Mouse (Mus musculus): Measurements from ENCODE around the gene Itgb8. TPM values are rescaled to one million over a fixed set of nuclear protein-coding genes. Genes with fewer than 3 reads are reported as not detected.
A peak's percentile ranks its signal among the peaks of the same experiment; 100 is the strongest.

Gene Itgb8
- total and polyA plus RNA-seq, 2 experiments from 2014 or later: 9.1 to 30.6 TPM

GRCm38 (mm10) chr12:119182215-119182924 is 56.2 kb downstream of the Itgb8 start:
- Histone ChIP-seq H3K4me3 (ENCODE audit: low read depth, low read length) (no peak overlapping the region), H3K27me3 (ENCODE audit: insufficient read depth, low read length) (no peaks in the 10 kb centered on the region), H3K9me3 (ENCODE audit: low read length) (no peaks in the 10 kb centered on the region), H3K27ac (ENCODE audit: low read depth, low read length) (no peak overlapping the region), H3K4me1 (ENCODE audit: insufficient read depth, low read length) (no peaks in the 10 kb centered on the region), H3K9ac (replicated peaks; ENCODE audit: low read length, poor library complexity, severe bottlenecking) (no peak overlapping the region), H3K36me3 (ENCODE audit: insufficient read depth, low read length) (no peaks in the 10 kb centered on the region), H3K4me2 (ENCODE audit: low read depth, low read length, poor library complexity, severe bottlenecking) (no peak overlapping the region)
- 85% methylated on average over 2 of the region's 2 CpGs for WGBS
- no peak for ATAC-seq (ENCODE audit: low FRiP score)
- no peak for DNase-seq (ENCODE audit: low spot score)
- TF ChIP-seq CTCF (IDR thresholded peaks at IDR 0.05): no peak

GRCm38 (mm10) chr12:119176017-119176416 is 62.6 kb downstream of the Itgb8 start:
- ATAC-seq (ENCODE audit: low FRiP score) (no peak), DNase-seq (ENCODE audit: low spot score) (no peak)
- H3K27ac ChIP-seq (ENCODE audit: low read depth, low read length): no peak overlapping the region
- no peak for TF ChIP-seq CTCF (IDR thresholded peaks at IDR 0.05)
- H3K4me2 ChIP-seq (ENCODE audit: low read depth, low read length, poor library complexity, severe bottlenecking): no peak overlapping the region
- no peak overlapping the region for H3K9ac ChIP-seq (replicated peaks; ENCODE audit: low read length, poor library complexity, severe bottlenecking)
- no peaks in the 10 kb centered on the region for H3K9me3 ChIP-seq (ENCODE audit: low read length)
- no peaks in the 10 kb centered on the region for H3K36me3 ChIP-seq (ENCODE audit: insufficient read depth, low read length)
- no peaks in the 10 kb centered on the region for H3K27me3 ChIP-seq (ENCODE audit: insufficient read depth, low read length)
- no peak overlapping the region for H3K4me3 ChIP-seq (ENCODE audit: low read depth, low read length)
- H3K4me1 ChIP-seq (ENCODE audit: insufficient read depth, low read length): no peaks in the 10 kb centered on the region
- 81% methylated on average over 2 of the region's 2 CpGs for WGBS

- DNase-seq (ENCODE audit: low spot score) (peak; percentile 22), ATAC-seq (ENCODE audit: low FRiP score) (no peak)
- H3K9ac ChIP-seq (replicated peaks; ENCODE audit: low read length, poor library complexity, severe bottlenecking): no peak overlapping the region
- no peaks in the 10 kb centered on the region for H3K36me3 ChIP-seq (ENCODE audit: insufficient read depth, low read length)
- no peaks in the 10 kb centered on the region for H3K27me3 ChIP-seq (ENCODE audit: insufficient read depth, low read length)
- peak; percentile 56 for TF ChIP-seq CTCF (IDR thresholded peaks at IDR 0.05)
- no peak overlapping the region for H3K4me2 ChIP-seq (ENCODE audit: low read depth, low read length, poor library complexity, severe bottlenecking)
- H3K27ac ChIP-seq (ENCODE audit: low read depth, low read length): no peak overlapping the region
- 84% methylated on average over 4 of the region's 4 CpGs for WGBS
- no peak overlapping the region for H3K4me3 ChIP-seq (ENCODE audit: low read depth, low read length)
- no peaks in the 10 kb centered on the region for H3K4me1 ChIP-seq (ENCODE audit: insufficient read depth, low read length)
- H3K9me3 ChIP-seq (ENCODE audit: low read length): no peaks in the 10 kb centered on the region
Observed at GRCm38 (mm10) chr12:119169828-119170539, 68.6 kb downstream of the Itgb8 start.

- WGBS: 64% methylated on average over 3 of the region's 3 CpGs
- Histone ChIP-seq H3K4me1 (ENCODE audit: insufficient read depth, low read length) (no peaks in the 10 kb centered on the region), H3K36me3 (ENCODE audit: insufficient read depth, low read length) (no peaks in the 10 kb centered on the region), H3K9ac (replicated peaks; ENCODE audit: low read length, poor library complexity, severe bottlenecking) (no peak overlapping the region), H3K27me3 (ENCODE audit: insufficient read depth, low read length) (no peaks in the 10 kb centered on the region), H3K27ac (ENCODE audit: low read depth, low read length) (no peak overlapping the region), H3K4me3 (ENCODE audit: low read depth, low read length) (no peak overlapping the region), H3K4me2 (ENCODE audit: low read depth, low read length, poor library complexity, severe bottlenecking) (no peak overlapping the region), H3K9me3 (ENCODE audit: low read length) (no peaks in the 10 kb centered on the region)
- no peak for TF ChIP-seq CTCF (IDR thresholded peaks at IDR 0.05)
- ATAC-seq (ENCODE audit: low FRiP score) (no peak), DNase-seq (ENCODE audit: low spot score) (no peak)
Observed at GRCm38 (mm10) chr12:119169143-119169542, 69.5 kb downstream of the Itgb8 start.

DNA sequence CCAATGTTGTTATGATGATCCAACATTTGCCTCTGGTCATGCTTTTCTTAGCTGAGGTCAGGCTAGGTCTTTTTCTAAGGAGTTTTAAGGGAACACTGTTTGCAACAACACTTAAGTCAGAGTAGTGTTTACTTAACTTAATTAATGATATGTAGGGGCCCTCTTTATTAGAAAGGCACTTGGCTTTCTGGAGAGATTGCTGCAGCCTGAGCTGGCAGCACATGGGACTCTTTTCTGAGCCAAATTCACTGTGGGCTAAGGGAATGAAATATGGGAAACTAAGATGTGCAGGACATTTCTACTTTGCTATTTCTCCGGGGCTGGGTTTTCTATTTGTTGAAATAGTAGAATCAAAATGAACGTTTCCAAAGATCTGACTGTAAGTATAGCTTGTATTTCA is 73.5 kb downstream of the Itgb8 start:
- Histone ChIP-seq H3K9me3 (ENCODE audit: low read length) (no peaks in the 10 kb centered on the region), H3K27ac (ENCODE audit: low read depth, low read length) (no peak overlapping the region), H3K4me3 (ENCODE audit: low read depth, low read length) (no peak overlapping the region), H3K9ac (replicated peaks; ENCODE audit: low read length, poor library complexity, severe bottlenecking) (no peak overlapping the region), H3K4me1 (ENCODE audit: insufficient read depth, low read length) (no peaks in the 10 kb centered on the region), H3K4me2 (ENCODE audit: low read depth, low read length, poor library complexity, severe bottlenecking) (no peak overlapping the region), H3K27me3 (ENCODE audit: insufficient read depth, low read length) (no peaks in the 10 kb centered on the region), H3K36me3 (ENCODE audit: insufficient read depth, low read length) (no peaks in the 10 kb centered on the region)
- ATAC-seq (ENCODE audit: low FRiP score): no peak
- WGBS: 89% methylated on average over 2 of the region's 2 CpGs
- DNase-seq (ENCODE audit: low spot score): peak; percentile 20
- no peak for TF ChIP-seq CTCF (IDR thresholded peaks at IDR 0.05)

DNA sequence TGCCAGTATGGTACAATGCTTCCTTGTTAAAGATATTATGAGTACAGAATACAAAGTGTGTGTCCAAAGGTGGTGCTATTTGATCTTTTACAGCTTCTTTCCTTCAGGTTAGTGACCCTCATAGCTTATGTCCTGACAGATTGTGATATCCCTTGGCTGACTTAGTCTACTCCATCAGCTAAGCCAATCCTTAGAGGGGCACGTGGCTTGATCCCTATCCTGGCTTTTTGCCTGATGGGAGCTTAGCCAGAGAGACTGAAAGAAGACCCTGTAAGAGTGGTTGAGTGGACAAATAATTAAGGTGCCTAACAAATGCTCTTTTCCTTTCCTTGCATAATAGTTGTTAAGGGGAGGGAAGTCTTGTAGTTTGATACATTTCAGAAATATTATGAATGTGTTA is 73.9 kb downstream of the Itgb8 start:
- Histone ChIP-seq H3K9me3 (ENCODE audit: low read length) (no peaks in the 10 kb centered on the region), H3K36me3 (ENCODE audit: insufficient read depth, low read length) (no peaks in the 10 kb centered on the region), H3K4me2 (ENCODE audit: low read depth, low read length, poor library complexity, severe bottlenecking) (no peak overlapping the region), H3K27me3 (ENCODE audit: insufficient read depth, low read length) (no peaks in the 10 kb centered on the region), H3K9ac (replicated peaks; ENCODE audit: low read length, poor library complexity, severe bottlenecking) (no peak overlapping the region), H3K4me3 (ENCODE audit: low read depth, low read length) (no peak overlapping the region), H3K27ac (ENCODE audit: low read depth, low read length) (no peak overlapping the region), H3K4me1 (ENCODE audit: insufficient read depth, low read length) (no peaks in the 10 kb centered on the region)
- WGBS: 54% methylated on average over 1 of the region's 1 CpGs
- peak; percentile 66 for DNase-seq (ENCODE audit: low spot score)
- peak; percentile 60 for ATAC-seq (ENCODE audit: low FRiP score)
- TF ChIP-seq CTCF (IDR thresholded peaks at IDR 0.05): no peak
